Mouse (Mus musculus) testis, postnatal 14 days (tissue): ENCODE results near the gene Nfia.

Experiments
- DNase-seq: peaks from one replicate; pipeline ENCODE4 v3.0.0; 2021; ENCODE audit warnings: low spot score

Nfia gene

GRCm38 (mm10) chr4:98142879-98143436 lies 370.4 kb downstream of the Nfia start:
- DNase-seq, result no peak

- DNase-seq, result no peak
Observed at GRCm38 (mm10) chr4:98150576-98150975, 378.0 kb downstream of the Nfia start.

- no peak for DNase-seq
Observed at GRCm38 (mm10) chr4:98157921-98158320, 385.4 kb downstream of the Nfia start.

GRCm38 (mm10) chr4:98166379-98166778 lies 393.8 kb downstream of the Nfia start:
- peak; percentile 10 for DNase-seq
